Mouse (Mus musculus): ENCODE measurements around the gene Bank1. TPM values are rescaled to one million over a fixed set of nuclear protein-coding genes. Genes with fewer than 3 reads are reported as not detected.
A peak's percentile ranks its signal among the peaks of the same experiment; 100 is the strongest.

Gene Bank1
- polyA plus RNA-seq, 2 experiments from 2014 or later, result 1.3 to 7.6 TPM

- ATAC-seq, result no peak
Measured at GRCm38 (mm10) chr3:136103339-136103738, 222.5 kb downstream of the Bank1 start.

GRCm38 (mm10) chr3:136100973-136101500 is 224.8 kb downstream of the Bank1 start:
- ATAC-seq, result peak; percentile 70

GRCm38 (mm10) chr3:136100292-136100691 is 225.6 kb downstream of the Bank1 start:
- peak; percentile 62 for ATAC-seq

GRCm38 (mm10) chr3:136086948-136087660 is 238.8 kb downstream of the Bank1 start:
- ATAC-seq, result no peak

- ATAC-seq, result peak; percentile 67
Measured at GRCm38 (mm10) chr3:136086431-136086830, 239.4 kb downstream of the Bank1 start.

GRCm38 (mm10) chr3:136085077-136085476 is 240.8 kb downstream of the Bank1 start:
- no peak for ATAC-seq

- no peak for ATAC-seq
Measured at GRCm38 (mm10) chr3:136084066-136084465, 241.8 kb downstream of the Bank1 start.

GRCm38 (mm10) chr3:136081264-136081663 is 244.6 kb downstream of the Bank1 start:
- no peak for ATAC-seq

- ATAC-seq, result no peak
Measured at GRCm38 (mm10) chr3:136078535-136078934, 247.3 kb downstream of the Bank1 start.

- ATAC-seq, result peak; percentile 23
Measured at GRCm38 (mm10) chr3:136070394-136070793, 255.5 kb downstream of the Bank1 start.

- ATAC-seq, result no peak
Measured at GRCm38 (mm10) chr3:136061907-136062306, 264.0 kb downstream of the Bank1 start.

GRCm38 (mm10) chr3:136050635-136051034 is 275.2 kb downstream of the Bank1 start:
- ATAC-seq, result no peak

GRCm38 (mm10) chr3:136050215-136050614 is 275.7 kb downstream of the Bank1 start:
- no peak for ATAC-seq

- ATAC-seq, result no peak
Measured at GRCm38 (mm10) chr3:136048026-136048425, 277.8 kb downstream of the Bank1 start.

- ATAC-seq, result no peak
Measured at GRCm38 (mm10) chr3:136045381-136045780, 280.5 kb downstream of the Bank1 start.

GRCm38 (mm10) chr3:136040041-136040440 is 285.8 kb downstream of the Bank1 start:
- no peak for ATAC-seq

GRCm38 (mm10) chr3:136039446-136039845 is 286.4 kb downstream of the Bank1 start:
- no peak for ATAC-seq

GRCm38 (mm10) chr3:136037254-136037653 is 288.6 kb downstream of the Bank1 start:
- ATAC-seq, result no peak

- ATAC-seq, result no peak
Measured at GRCm38 (mm10) chr3:136035784-136036183, 290.1 kb downstream of the Bank1 start.

GRCm38 (mm10) chr3:136024876-136025275 is 301.0 kb downstream of the Bank1 start:
- no peak for ATAC-seq

- ATAC-seq, result no peak
Measured at GRCm38 (mm10) chr3:136017517-136017916, 308.3 kb downstream of the Bank1 start.

GRCm38 (mm10) chr3:136010616-136011015 is 315.2 kb downstream of the Bank1 start:
- no peak for ATAC-seq

- ATAC-seq, result no peak
Measured at GRCm38 (mm10) chr3:136007846-136008245, 318.0 kb downstream of the Bank1 start.

GRCm38 (mm10) chr3:136007081-136007828 is 318.6 kb downstream of the Bank1 start:
- no peak for ATAC-seq

Measured in activated CD4-positive, CD25-positive, alpha-beta regulatory T cell, adult 4 months (primary cell).